Mouse (Mus musculus) WW6 (cell line): Measurements from ENCODE around the gene Clec2i.
"Not testable (repeated sequence)": the region's sequence is repeated elsewhere in the genome, so short reads cannot be mapped to it uniquely, and the experiment has no call there.

Experiments used
- DNase-seq: peaks from one replicate; pipeline ENCODE4 v3.0.0-alpha.2; 2013; ENCODE audit warnings: low read depth, low spot score

Clec2i gene

DNA sequence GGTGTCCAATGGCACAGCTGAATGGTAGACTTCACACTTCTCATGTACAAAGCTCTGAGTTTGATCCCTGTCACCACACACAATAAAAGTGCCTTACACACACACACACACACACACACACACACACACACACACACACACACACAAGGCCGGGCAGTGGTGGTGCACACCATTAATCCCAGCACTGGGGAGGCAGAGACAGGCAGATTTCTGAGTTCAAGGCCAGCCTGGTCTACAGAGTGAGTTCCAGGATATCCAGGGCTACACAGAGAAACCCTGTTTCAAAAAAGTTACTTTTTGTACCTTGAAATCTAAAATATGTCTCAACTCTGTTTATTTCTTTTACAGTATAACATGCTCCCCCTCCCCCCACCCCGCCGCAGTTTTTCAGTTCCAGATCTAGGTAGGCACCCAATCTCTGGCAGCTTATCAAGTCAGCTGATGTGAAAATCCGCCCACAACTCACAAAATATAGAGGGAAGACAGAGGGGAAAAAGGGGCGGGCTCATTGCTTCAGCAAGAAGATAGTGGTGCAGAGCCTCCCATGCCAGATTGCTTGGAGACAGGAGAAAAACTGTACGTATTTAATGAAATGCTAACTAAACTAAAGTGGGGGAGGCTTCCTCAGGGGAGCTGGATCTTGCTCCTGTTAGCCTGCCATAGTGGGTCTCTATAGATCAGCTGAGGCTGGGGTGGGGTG is at the start of gene Clec2i:
Gene Clec2i (plus strand): TSS at position 498 of the 700 bp plus-strand sequence.
- not testable (repeated sequence) for DNase-seq

DNA sequence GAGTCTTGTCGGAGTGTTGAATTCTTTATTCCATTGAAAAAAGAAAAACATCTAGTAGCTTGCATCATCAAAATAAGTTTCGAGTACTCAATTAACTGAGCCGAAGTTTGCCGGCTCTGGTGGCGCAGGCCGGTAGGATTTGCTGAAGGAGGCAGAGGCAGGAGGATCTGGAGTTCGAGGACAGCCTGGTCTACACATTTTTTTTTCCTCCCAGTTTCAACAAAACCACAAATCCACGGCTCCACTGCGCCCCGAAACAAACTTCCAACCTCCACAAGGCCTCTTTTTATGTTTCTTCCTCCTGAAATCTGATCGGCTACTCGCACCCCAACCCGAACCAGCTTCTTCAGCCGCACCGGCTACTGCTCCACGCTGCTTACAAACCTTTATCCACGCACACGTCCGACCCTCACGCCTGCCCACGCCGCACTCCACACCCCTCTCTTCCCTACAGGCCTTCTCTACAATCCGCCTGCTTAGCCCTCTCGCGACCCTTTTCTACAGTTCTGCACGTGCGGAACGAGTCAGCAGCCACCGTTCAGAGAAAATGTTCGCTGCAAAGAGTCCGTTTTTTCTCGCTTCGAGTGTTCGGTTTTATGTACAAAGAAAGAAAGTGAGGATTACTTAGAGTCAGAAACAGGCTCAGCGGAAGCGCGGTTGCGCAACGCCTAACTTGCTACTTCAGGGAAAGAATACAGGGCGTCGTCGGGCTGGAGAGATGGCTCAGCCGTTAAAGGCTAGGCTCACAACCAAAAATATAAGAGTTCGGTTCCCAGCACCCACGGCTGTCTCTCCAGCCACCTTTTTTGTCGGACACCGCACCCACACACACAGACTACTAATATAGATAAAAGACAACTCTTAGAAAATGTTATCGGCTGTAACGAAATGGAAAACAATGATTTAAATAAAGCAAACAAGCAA is 48.8 kb upstream of the Clec2i start:
- peak; percentile 83 for DNase-seq

DNA sequence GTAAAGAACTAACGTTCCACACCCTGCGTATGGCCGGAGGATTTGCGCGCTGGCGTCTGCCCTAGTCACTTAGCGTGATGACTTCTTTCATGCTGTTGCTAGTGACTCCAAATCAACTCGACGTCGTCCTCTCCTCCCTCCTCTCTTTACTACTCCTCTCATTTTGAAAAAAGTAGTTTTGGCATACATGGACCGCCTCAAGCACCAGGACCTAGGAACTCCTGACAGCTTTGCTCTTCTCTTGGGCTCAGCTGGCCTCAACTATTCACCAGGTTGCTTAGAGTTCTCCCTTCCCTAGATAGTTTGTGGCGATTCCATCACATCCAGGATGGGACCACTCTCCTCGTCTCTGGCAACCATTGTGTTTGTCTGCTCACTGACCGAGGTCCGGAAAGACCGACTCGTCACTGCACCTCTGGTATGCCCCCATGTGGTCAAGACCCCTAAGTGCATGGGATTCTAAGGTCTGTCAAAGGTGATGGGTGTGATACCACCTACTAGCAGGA is 48.1 kb upstream of the Clec2i start:
- peak; percentile 97 for DNase-seq

DNA sequence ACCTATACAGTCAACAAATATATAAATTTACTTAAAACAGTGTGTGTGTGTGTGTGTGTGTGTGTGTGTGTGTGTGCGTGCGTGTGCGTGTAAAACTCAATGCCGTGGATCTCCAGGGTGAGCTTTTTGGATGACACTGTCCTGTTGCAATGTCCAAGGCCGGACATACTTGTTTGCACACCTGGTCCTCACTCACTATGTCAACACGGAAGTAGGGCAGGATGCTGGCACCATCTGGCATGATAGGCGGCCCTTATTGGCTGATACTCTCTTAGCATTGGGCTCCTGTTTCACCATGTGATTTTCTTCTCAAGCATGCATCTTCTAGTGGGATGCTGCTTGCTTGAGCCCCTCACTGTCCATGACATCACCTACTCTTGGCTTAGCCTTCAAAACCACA is 47.5 kb upstream of the Clec2i start:
- DNase-seq, result no peak

DNA sequence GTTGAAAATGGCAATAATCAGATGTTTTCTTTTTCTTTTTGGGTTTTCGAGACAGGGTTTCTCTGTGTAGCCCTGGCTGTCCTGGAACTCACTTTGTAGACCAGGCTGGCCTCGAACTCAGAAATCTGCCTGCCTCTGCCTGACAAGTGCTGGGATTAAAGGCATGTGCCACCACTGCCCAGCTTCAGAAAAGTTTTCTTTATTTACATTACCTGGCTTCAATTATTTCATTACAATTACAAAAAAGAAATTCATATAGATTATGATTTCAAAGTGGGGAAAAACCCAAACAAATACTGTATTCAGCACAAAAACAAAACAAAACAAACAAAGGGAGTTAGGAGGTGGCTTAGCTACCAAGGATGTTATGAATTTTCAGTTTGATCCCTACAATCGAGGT is 46.7 kb upstream of the Clec2i start:
- not testable (repeated sequence) for DNase-seq

DNA sequence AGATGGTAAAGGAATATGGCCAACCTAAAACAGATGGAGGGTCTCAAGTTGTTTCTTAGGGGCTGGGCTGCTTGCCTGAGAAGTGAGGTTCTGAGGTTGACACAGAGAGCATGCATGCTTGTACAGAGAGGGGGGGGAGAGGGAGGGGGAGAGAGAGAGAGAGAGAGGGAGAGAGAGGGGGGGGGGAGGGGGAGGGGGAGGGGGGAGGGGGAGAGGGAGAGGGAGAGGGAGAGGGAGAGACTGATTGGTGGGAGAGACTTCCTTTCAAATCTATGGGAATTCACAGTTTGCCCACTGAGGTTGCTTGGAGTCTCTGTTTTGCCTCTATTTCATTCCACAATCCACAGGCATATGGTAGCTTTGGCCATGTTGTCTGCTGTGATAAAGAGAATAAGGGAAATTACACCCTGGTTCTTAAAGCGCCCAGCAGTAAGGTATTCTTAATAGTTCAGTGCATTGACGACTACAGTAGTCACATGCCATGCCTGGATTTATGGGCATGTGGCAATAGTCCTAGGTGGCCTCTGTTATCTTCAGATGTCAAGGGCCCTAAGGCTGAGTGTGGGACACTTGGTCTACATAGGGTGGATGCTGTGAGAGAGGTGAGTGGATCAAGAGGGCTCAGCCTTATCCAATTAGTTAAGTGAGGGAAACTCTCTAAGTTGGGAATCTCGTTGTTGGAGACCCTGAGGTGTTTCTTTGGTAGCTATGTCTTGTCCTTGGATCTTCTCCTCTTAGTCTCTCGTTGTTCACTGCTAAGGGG is 45.9 kb upstream of the Clec2i start:
- DNase-seq, result no peak

DNA sequence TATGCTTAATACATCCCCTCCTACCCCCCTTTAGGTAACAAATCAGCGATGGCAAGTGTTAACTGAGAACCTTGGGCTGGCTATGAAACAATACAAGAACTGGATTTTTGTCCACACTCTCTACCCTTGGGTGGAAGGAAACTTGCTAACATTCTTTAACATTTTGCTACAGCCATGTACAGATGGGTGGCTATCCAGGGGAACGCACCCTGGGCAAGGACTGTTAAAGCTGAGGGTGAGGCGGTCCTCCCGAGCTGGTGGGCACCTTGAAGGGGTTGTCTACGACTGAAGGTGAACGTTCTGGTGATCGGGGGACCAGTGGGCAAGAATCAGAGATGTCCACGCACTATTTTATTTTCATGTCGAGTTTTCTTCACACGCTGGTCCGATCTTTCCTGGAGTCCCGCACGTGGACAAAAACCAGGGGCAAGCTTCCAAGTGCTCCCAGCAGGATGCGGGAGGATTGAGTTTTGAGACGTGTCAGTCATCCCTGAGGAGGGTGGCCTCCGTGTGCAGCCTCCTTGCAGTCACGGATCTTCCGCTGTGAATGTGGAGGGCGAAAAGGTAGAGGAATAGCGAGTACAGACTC is 44.9 kb upstream of the Clec2i start:
- no peak for DNase-seq

DNA sequence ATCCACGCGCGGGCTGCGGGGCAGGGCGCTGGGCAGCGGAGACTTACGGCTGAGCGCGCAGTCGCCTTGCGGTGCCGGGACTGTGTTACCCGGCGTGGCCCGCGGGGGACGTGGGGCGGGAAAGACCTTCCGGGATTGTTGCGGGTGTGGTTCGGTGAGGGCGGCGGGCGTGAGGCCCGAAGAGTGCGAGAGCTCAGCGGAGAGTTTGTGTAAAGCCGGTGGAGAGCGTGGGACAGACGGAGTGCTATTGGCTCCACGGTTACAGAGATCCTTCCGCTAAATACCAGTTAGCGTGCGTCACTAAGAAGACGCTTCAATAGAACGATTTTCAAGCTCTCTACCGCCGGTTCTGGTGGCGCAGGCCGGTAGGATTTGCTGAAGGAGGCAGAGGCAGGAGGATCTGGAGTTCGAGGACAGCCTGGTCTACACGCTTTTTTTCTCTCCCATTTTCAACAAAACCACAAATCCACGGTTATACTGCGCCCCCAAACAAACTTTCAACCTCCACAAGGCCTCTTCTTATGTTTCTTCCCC is 44.4 kb upstream of the Clec2i start:
- peak; percentile 93 for DNase-seq

DNA sequence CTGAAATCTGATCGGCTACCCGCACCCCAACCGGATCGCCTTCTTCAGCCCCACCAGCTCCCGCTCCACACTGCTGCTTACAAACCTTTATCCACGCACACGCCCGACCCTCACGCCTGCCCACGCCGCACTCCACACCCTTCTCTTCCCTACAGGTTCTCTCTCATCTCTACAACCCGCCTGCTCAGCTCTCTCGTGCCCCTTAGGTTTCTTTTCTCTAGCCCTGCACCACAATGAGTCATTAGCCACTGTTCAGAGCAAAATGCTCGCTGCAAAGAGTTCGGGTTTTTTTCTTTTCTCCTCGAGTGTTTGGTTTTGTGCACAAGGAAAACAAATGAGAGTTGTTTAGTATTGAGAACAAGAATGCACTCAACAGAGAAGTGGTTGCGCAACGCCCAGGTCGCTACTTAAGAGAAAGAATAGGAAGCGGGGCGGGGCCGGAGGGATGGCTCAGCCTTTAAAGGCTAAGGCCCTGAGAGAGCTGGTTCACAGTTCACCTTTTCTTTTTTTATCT is 43.9 kb upstream of the Clec2i start:
- no peak for DNase-seq

DNA sequence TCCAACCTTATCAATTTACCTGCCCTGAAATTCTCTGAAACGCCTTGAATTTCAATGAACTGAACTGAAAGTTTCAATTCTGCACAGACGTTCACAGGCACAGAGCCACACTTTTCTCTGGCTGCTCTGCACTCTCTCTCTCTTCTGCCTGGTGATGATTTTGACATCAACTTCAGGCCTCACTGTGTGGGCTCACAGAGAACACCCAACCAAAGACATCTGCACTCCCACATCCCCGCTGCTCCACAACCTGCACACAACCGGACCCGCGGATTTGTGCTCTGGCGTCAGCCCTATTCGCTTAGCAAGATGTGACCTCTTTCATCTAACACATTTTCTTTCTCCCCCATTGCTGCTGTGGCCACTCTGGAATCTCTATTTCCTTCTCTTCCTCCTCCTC is 43.3 kb upstream of the Clec2i start:
- DNase-seq, result no peak

DNA sequence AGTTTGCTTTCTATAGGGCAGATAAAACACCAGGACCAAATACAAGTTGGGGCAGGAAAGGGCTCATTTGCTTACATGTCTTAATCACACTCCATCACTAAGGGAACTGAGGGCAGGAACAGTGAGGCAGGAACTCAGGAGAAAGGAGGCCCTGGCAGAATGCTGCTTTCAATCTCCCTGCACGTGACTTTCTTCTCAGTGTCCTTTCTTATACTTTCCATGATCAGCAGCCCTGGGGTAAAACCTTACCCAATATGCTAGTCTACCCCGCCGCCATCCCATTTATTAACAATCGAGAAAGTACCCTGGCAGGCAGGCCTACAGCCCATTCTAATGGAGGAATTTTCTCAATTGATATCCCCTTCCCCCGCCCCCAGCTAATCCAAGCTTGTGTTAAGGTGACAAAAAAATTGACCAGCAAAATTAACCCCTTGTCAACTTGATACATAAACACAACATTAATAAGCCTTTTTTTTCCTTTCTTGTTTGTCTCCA is 42.8 kb upstream of the Clec2i start:
- DNase-seq, result no peak

DNA sequence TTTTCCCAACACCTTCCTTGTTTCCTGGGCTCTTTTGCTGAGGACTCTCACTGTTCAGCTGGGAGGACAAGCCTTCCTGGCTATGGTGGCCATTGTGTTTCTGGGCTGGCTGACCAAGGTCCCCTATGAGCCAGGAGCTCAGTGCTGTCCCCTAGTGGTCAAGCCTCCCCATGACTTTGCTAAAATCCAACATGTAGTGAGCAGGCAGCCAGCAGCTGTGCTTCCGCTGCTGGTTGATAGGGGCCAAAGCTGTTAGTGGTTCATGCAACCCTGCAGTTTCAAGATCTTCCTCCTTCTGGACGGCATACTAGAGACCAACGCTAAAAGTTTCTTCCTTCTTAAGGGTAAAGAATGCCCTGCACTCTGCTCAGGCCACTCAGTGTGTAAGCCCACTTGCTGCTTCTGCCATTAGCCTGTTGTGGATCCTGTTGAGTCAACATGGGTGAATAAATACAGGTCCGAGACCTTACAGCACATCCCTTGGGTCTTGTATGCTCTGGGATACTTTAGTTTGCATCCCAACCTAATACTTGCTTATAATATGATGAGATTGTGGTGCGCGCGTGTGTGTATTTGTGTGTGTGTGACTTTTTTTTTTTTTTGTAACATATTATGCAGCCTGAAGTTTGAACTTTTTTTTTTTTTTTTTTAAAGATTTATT is 41.9 kb upstream of the Clec2i start:
- peak; percentile 92 for DNase-seq

DNA sequence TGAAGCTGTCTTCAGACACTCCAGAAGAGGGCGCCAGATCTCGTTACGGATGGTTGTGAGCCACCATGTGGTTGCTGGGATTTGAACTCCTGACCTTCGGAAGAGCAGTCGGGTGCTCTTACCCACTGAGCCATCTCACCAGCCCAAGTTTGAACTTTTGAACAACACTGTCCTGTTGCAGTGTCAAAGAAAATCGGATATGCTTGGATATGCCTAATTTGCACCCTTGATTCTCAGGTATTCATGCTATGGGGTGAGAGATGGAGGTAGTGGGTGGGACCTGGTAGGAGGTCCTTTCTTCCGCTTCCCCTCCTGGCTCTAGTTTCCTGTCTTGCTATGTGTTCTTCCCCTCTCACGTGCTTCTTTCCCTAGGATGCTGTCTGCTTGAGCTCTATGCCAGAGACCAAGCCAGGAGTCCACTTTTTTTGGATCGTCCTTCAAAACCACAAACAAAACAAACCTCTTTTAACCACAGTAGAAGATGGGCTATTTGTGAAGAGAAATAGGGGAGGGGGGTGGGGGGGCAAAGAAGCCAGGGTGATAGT is 41.3 kb upstream of the Clec2i start:
- no peak for DNase-seq

DNA sequence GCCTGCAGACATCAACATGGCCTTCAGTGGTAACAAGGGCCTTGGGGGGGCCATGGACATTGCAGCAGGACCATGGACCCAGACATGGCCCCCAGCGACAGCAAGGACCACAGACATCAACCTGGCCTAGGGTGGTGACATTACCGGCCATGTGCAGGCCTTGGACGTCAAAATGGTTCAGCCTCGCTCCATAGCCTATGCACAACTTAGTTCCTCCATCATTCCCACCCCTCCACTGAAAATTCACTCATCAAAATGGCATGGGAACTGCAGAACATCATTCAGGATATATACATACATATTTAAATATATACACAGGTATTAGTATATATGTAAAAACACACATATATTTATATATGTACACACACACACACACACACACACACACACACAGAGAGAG is 40.0 kb upstream of the Clec2i start:
- DNase-seq, result no peak

DNA sequence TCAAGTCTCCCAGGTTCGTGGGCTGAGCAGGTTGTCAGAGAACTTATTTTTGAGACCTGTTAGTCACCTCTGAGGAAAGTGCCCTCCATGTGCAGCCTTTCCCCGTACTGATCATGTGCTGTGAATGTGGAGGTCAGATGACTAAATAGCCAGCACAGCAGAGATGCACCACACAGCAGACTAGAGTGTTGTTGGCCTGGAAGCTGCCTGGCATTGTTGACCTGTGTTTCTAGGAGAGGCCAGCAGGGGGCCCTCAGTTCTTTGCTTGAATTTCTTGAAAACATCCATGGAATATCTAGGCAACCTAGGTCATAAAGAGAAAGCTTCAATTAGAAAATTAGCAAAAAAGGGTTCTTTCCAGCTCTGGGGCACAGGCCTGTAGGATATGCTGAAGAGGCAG is 37.5 kb upstream of the Clec2i start:
- DNase-seq, result no peak

DNA sequence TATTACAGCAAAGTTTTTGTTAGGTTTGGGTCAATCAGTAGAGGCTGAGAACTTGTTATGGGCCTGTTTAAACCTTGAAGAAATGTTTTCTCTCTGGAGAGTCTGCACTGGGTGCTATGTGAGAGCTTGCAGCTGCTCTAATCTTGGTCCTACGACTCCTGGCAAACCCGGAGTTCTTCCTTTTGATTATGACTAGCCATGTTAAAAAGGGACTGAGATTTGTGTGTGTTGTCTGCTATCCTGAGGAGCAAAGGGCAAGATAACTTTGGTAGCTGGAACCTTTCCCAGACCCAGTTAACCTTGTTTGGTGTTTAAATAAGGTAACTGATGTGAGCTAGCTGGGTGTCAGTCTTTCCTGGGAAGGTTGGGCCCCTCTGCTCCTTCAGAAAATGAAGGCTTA is 36.7 kb upstream of the Clec2i start:
- DNase-seq, result no peak

DNA sequence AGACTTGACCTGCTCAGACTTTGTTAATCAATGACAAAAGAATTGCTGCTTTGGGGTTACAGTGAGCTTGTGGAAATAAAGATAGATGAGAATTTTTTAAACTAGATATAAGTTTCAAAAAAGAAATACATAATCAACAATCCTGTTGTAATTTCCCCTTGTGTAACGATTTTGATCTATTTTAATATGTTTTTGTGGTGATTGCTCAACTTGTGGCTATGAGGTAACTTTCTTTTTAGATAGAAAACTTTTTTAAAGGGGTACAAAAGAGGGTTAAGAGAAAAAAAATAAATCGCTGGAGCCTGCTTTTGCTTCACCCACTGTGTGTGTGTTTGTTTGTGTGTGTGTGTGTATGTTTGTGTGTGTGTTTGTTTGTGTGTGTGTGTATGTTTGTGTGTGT is 36.2 kb upstream of the Clec2i start:
- no peak for DNase-seq

DNA sequence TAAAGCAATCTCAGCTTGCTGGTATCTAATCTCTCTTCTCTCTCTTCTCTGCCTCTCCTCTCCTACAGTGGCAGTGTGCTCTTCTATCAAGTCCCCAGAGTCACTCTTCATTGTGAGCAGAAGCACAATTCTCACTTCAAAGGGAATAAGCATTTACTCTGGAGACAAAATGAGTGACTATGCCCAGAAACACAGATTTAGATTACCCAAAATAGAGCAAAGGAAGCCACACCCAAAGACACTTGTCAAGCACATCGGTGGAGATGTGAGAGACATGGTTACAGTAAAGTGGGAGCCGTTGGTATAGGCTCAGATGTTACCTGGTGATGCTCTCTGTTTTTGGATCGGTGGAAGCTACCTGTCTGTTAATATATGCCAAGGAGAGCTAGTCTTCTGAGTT is 34.6 kb upstream of the Clec2i start:
- DNase-seq, result no peak

DNA sequence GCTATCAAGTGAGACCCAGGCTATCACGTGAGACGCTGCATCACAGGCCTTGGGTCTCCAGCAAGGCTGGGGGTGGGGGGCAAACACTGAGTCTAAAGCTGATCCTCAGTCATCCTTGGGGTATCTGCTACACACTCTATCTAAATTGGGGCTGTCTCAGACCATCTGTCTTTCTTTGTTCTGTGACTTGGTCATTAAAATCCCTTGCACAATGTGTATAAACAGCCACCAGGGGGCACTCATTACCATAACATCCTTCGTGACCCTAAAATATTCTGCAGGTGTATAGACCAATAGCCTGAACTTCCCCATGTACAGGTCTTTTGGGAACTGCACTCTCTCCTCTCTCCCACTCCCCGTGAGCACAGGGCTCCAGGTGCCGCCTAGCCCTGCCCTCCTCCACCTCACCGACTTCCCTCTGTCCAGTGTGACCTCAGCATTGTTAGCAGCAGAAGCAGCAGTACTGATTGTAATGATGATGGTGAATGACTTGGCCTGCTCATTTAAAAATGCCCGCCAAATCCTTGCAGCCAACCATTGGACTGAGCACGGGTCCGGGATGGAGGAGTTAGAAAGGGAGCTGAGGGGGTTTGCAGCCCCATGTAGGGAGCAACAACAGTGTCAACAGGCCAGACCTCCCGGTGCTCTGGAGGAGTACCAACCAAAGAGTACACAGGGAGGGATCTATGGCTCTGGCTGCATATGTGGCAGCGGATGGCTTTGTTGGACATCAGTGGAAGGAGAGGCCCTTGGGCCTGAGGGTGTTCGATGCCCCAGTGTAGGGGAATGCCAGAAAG is 33.2 kb upstream of the Clec2i start:
- peak; percentile 74 for DNase-seq
